Mouse (Mus musculus) embryo, embryonic 10.5 days (tissue): ENCODE data around the gene Ttc27.

Source experiments
- DNase-seq: peaks from one replicate; pipeline ENCODE4 v3.0.0-alpha.2; 2015; ENCODE audit warnings: low spot score

Ttc27 gene

GRCm38 (mm10) chr17:74841721-74842120 is 124.2 kb downstream of the Ttc27 start:
- DNase-seq, result no peak

GRCm38 (mm10) chr17:74842603-74843002 is 125.1 kb downstream of the Ttc27 start:
- no peak for DNase-seq

GRCm38 (mm10) chr17:74843486-74843885 is 126.0 kb downstream of the Ttc27 start:
- no peak for DNase-seq

- DNase-seq, result peak; percentile 48
These were observed 128.7 kb downstream of the Ttc27 start for GRCm38 (mm10) chr17:74846031-74846891.

- no peak for DNase-seq
These were observed 132.7 kb downstream of the Ttc27 start for GRCm38 (mm10) chr17:74850216-74850615.

GRCm38 (mm10) chr17:74859298-74859697 is 141.8 kb downstream of the Ttc27 start:
- no peak for DNase-seq

DNA sequence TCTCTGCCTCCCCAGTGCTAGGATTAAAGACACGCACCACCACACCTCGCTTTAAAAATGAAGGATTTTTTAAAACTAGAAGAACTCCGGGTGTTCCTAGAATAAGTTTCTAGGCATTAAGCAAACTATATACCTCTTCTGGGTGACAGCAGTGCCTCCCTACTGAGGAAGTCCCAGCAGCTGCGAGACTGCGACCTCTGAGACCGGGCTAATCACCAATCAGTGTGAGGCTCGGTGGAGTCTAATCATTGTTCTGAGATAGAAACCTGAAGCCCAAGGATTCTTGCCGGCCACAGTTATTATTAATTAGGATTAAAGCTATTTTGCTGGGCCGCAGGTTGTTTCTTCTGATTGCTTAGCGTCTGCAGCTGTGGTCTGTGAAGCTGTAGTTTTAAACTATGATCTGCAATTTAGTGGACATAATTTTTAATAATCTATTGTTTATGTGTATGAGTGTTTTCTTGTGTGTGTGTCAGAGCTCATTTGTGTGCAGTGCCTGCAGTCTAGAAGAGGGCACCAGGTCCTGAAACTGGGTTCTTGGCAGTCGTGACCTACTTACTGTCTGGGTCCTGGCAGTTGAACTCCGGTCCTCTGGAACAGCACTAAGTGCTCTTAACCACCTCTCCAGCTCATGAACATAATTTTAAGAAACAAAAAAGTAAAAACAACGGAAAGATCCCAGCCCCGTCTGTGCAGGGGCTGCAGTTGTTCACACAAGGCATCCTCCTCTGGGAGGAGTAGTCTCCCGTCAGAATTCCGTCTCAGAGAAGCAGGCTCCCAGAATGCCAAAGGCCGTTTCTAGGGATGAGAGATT is 142.9 kb downstream of the Ttc27 start:
- DNase-seq, result no peak

GRCm38 (mm10) chr17:74863845-74864244 is 146.3 kb downstream of the Ttc27 start:
- no peak for DNase-seq

DNA sequence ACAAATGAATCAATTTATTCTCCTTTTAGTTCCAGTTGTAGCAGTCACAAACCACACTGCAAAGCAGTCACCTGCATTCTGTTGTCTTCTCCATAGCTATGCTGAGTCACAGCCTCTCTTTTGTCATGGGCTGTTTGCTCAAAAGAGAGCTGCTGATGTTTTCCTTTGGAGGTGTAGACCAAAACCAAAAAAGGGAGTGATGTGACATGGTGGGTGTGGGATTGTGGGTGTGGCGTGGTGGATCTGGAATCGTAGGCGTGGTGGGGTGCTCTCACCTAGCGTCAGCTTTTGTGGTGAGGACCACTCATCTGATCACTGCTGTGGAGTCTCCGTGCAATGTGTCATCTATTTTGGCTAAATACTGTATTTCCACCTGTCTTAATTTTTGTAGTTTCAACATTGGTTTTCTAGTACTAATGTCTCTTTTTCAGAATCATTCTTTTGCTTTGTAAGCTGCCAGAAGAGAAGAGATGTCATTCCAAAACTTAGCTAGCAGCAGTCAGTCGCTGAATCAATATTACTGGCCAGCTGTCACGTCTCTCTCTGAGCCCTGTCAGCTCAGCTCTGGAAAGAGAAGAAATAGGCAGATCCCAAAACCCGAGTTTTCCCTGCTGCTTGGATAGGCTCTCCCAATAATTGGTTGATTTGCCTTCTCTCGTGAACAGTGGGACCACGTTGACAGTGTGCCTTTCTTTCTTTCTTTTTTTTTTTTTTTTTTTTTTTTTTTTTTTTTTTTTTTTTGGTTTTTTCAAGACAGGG is 147.4 kb downstream of the Ttc27 start:
- no peak for DNase-seq

- DNase-seq, result no peak
These were observed 148.4 kb downstream of the Ttc27 start for GRCm38 (mm10) chr17:74865694-74866564.

DNA sequence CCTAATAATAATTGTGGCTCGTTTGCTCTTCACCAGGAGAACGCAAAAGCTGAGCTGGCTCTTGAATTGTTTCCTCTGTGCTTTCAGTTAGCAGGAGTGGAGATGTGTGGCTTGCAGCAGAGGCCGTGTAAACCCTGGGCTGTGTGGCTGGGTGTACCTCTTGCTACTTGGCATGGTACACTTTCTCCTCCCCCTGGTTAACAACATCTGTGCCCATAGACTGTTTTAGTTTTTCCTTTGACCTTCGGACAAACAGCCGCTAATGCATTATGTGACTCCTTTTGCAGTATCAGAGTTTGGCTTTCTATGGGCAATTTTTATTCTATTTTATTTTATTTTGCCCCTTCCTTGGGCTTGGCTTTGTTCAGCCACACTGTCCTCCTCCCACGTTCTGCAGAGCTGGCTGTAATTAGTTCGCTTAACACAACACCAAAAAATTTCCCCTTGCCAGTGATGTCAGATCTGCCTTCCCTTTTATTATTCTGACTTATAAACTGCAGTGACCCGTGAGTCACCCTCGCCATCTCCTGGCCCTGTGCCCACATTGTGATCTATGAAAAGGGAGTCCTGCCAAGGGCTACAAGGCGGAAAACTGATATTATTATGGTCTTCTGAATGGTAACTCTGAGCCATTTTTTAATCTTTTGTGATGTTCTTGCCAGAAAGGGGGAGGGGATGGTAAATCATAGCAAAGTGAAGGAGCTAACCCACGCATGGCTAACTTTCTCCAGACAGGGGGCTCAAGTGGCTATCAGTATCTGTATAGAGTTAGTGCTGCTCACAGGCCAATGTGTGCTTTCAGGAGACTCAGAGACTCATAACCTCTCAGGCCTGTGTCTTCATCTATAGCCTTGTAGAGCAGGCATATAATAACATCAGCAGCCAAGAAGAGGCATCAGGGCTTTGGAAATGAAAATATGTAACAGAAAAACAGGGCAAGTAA is 149.3 kb downstream of the Ttc27 start:
- peak; percentile 37 for DNase-seq

- DNase-seq, result no peak
These were observed 150.8 kb downstream of the Ttc27 start for GRCm38 (mm10) chr17:74868185-74868907.

DNA sequence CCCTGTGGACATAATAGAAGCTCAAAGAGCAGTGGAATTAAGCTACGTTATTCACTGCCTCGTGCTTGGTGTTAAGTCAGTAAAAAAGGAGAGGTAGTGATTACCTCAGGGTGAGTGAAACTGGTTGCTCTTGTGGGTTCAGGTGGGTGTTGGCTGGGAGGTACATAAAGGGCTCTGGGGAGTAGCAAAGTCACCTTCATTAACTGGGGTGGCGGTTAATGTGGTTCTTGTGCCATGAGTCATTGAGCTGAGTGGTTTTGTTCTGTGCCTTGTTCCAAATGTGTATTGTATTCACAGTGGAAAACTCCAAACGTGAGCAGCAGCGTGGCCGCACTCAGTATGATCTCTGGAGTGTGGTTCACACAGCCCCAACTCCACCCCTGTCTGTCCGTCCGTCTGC is 152.0 kb downstream of the Ttc27 start:
- no peak for DNase-seq

DNA sequence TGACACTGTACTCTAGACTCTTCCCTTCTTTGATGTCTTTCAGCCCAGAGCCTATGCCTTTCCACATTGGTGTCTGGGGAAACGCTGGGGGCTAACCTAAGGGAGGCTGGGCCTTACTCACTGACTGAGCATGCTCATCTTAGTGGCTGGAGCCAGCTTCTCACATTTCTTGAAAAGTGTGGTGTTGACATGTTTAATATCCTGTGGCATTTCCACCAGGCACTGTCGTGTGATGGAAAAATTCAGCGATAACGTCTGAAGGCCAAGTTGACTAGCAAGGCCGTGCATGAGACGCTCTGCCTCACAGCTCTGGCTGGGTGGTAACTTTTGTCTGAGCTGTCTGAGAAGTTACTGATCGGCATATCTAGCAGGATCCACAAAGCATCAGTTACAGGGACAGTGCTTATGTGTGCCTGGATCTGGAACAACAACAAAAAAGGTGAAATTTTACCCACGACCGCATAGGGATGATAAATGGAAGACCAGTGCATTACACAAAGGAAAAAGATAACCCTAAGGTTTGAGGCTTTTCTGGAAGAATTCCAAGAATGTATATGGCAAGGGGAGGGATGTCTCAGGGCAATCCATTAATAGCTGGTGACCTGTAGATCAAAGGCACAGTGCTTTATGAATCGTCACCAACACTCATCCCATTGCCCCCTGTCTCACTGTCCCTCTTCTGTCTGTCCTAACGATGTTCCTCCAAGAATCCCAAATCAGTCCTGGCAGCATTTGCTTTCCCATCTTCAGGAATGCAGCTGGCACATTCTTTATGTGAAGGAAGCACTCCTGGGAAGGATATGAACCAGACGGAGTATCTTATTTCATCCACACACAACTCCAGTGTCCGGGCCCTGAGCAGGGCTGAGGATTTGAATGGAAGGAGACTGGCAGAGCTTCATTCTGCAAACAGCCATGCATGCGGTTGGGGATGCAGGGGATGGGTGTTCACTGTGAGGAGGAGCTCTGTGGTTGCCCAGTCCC is 152.9 kb downstream of the Ttc27 start:
- peak; percentile 51 for DNase-seq

DNA sequence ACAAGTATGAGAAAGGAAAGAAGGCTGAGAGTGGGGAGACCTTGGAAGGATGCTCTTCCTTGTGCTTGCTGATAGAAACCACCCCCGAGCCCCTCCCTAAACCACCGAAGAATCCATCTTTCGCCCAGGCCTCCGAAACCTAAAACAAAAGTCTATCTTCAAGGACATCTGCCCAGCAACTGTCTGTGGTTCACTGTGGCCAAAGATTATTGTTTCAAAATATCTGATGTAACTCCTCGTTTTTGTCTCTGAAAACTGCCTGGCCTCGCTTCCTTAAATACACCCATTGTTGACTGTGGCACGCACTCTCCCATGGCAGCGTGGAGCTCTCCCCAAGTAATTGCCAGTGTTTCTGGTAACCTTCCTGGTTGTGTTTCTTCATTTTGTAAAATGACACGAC is 155.0 kb downstream of the Ttc27 start:
- DNase-seq, result no peak

DNA sequence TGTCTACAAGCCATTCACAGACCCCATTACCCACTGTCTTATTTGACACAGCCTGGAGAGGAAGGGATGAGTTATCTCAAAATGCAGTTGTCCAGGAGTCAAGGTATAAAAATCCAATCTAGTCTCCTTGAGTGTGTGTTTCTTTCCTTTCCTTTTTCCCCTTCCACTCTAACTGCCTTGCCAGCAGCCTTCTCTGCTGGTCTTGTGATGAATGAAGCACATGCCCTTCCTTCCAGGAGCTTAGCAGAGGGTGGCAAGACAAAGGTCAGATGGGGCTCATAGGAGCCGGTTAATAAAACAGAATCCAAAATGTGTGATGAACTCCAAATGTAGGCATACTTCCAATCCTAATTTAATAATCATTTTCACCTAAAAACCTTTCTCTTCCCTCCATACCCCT is 156.2 kb downstream of the Ttc27 start:
- no peak for DNase-seq

DNA sequence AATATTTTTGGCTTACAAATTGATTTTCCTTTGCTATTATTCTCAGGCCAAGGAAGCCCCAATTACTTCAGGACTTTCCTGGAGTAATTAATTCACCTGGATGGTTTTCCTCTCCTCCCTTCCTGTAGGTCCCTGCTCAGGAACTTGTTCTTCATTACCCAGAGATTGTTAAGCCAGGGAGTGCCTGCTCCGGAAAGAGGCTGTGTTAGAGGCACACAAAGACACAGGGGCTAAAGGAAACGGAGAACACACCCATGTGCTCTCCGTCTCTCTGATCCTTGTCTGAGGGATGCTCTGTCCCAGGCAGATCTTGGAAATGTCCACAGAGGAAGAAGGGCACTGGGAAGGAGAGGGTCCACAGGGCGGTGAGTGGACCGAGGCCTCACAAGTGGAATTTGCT is 158.2 kb downstream of the Ttc27 start:
- no peak for DNase-seq

GRCm38 (mm10) chr17:74876954-74877353 is 159.4 kb downstream of the Ttc27 start:
- no peak for DNase-seq
